Mouse (Mus musculus): Measurements from ENCODE around the gene Gpx3.

Gene Gpx3

GRCm38 (mm10) chr11:54924145-54924544 lies 21.9 kb downstream of the Gpx3 start:
- H3K9me3 ChIP-seq (ENCODE audit: low read length): no peaks in the 10 kb centered on the region
- TF ChIP-seq CTCF (conservative IDR thresholded peaks at IDR 0.05; ENCODE audit: low read length) (no peak), NANOG (IDR thresholded peaks at IDR 0.05; ENCODE audit: borderline replicate concordance, low read length) (no peak), POU5F1 (IDR thresholded peaks at IDR 0.05; ENCODE audit: borderline replicate concordance, low read length) (no peak)
- H3K4me1 ChIP-seq (replicated peaks; ENCODE audit: low read depth, low read length): peaks cover 35% of the 10 kb centered on the region
- peaks cover 99% of the 10 kb centered on the region for H3K36me3 ChIP-seq (ENCODE audit: insufficient read depth, low read length)
- no peak overlapping the region for H3K4me3 ChIP-seq (replicated peaks; ENCODE audit: low read length)
- H3K27me3 ChIP-seq (ENCODE audit: insufficient read depth, low read length): no peaks in the 10 kb centered on the region

GRCm38 (mm10) chr11:54927346-54928140 lies 25.3 kb downstream of the Gpx3 start:
- Histone ChIP-seq H3K9me3 (ENCODE audit: low read length) (no peaks in the 10 kb centered on the region), H3K4me1 (replicated peaks; ENCODE audit: low read depth, low read length) (peaks cover 42% of the 10 kb centered on the region), H3K36me3 (ENCODE audit: insufficient read depth, low read length) (peaks cover 99% of the 10 kb centered on the region), H3K4me3 (replicated peaks; ENCODE audit: low read length) (no peak overlapping the region), H3K27me3 (ENCODE audit: insufficient read depth, low read length) (no peaks in the 10 kb centered on the region)
- TF ChIP-seq CTCF (conservative IDR thresholded peaks at IDR 0.05; ENCODE audit: low read length) (peak; percentile 71), NANOG (IDR thresholded peaks at IDR 0.05; ENCODE audit: borderline replicate concordance, low read length) (no peak)

DNA sequence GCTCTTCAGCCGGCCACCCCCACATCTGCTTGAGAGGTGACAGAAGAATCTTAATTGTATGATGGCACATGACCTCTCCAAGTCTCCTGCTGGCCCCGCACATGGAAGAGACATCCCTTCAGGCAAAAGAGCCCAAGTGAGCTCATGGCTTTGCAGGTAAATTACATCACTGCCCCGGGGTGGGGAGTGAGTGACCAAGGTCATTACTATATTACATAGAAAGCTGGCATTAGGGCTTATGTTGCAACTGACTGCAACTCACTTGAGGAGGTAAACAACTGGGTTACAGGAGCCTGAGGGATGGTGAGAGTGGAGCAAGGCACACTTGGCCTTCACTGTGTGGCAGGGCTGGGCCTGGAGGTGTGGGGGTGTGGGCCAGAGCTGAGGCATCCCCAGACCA lies 26.0 kb downstream of the Gpx3 start:
- Histone ChIP-seq H3K27me3 (ENCODE audit: insufficient read depth, low read length) (no peaks in the 10 kb centered on the region), H3K4me3 (replicated peaks; ENCODE audit: low read length) (no peak overlapping the region), H3K36me3 (ENCODE audit: insufficient read depth, low read length) (peaks cover 99% of the 10 kb centered on the region), H3K9me3 (ENCODE audit: low read length) (no peaks in the 10 kb centered on the region), H3K4me1 (replicated peaks; ENCODE audit: low read depth, low read length) (peaks cover 40% of the 10 kb centered on the region)
- TF ChIP-seq CTCF (conservative IDR thresholded peaks at IDR 0.05; ENCODE audit: low read length) (no peak), POU5F1 (IDR thresholded peaks at IDR 0.05; ENCODE audit: borderline replicate concordance, low read length) (no peak), NANOG (IDR thresholded peaks at IDR 0.05; ENCODE audit: borderline replicate concordance, low read length) (no peak)

- peaks cover 99% of the 10 kb centered on the region for H3K36me3 ChIP-seq (ENCODE audit: insufficient read depth, low read length)
- H3K9me3 ChIP-seq (ENCODE audit: low read length): no peaks in the 10 kb centered on the region
- no peaks in the 10 kb centered on the region for H3K27me3 ChIP-seq (ENCODE audit: insufficient read depth, low read length)
- TF ChIP-seq CTCF (conservative IDR thresholded peaks at IDR 0.05; ENCODE audit: low read length) (no peak), POU5F1 (IDR thresholded peaks at IDR 0.05; ENCODE audit: borderline replicate concordance, low read length) (no peak), NANOG (IDR thresholded peaks at IDR 0.05; ENCODE audit: borderline replicate concordance, low read length) (no peak)
- peaks cover 46% of the 10 kb centered on the region for H3K4me1 ChIP-seq (replicated peaks; ENCODE audit: low read depth, low read length)
- H3K4me3 ChIP-seq (replicated peaks; ENCODE audit: low read length): no peak overlapping the region
Observed at GRCm38 (mm10) chr11:54928886-54929285, 26.6 kb downstream of the Gpx3 start.

DNA sequence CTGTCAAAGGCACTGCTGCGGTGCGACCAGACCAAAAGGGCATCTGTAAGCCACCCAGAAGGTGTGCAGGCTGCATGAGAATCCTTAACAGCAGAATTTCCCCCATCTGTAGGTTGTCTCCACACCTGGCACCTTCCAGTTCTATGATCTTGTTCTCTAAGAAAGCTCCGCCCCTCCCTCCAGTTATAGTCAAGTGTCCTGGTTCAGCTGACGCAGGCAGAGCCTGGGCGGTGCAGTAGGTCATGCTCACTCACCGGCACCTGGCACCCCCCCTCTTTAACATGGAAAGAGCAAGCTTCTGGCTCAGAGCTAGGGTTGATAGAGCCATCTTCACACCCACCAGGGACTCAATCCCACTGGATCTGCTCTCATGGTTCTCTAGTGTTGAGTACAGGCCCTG lies 27.0 kb downstream of the Gpx3 start:
- Histone ChIP-seq H3K4me3 (replicated peaks; ENCODE audit: low read length) (no peak overlapping the region), H3K9me3 (ENCODE audit: low read length) (no peaks in the 10 kb centered on the region), H3K27me3 (ENCODE audit: insufficient read depth, low read length) (no peaks in the 10 kb centered on the region), H3K4me1 (replicated peaks; ENCODE audit: low read depth, low read length) (peaks cover 50% of the 10 kb centered on the region), H3K36me3 (ENCODE audit: insufficient read depth, low read length) (peaks cover 99% of the 10 kb centered on the region)
- no peak for TF ChIP-seq POU5F1 (IDR thresholded peaks at IDR 0.05; ENCODE audit: borderline replicate concordance, low read length)
- TF ChIP-seq NANOG (IDR thresholded peaks at IDR 0.05; ENCODE audit: borderline replicate concordance, low read length): no peak
- no peak for TF ChIP-seq CTCF (conservative IDR thresholded peaks at IDR 0.05; ENCODE audit: low read length)

GRCm38 (mm10) chr11:54929744-54930143 lies 27.5 kb downstream of the Gpx3 start:
- H3K9me3 ChIP-seq (ENCODE audit: low read length): no peaks in the 10 kb centered on the region

DNA sequence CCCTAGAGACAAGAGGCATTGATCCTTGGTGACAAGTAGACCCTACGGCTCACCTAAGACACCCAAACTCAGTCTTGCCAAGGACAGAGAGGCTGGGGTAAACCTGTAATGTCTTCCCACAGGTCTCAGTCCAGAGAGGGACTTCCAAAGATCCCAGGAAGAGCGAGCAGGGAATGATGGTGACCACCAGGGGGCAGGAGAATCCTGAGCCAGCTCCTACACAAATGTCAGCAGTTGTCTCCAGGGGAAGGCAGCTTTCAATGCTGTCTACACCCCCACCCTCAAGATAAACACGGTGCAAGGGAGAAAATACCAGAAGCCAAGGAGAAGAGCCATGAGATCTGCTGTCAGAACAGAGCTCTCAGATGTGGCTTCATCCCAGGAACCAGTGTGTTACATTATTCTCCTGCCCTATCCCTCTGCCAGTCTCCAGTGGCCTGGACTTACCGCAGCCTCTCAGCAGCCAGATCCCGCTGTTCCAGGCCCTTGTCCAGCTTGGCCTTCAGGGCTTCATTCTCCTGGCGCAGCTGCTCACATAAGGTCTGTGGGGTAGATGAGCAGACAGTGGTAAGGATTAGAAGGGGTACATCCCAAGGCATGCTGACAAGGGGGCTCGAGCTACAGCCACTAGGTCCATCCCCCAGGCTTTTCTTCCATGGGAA lies 28.2 kb downstream of the Gpx3 start:
- H3K9me3 ChIP-seq (ENCODE audit: low read length): no peaks in the 10 kb centered on the region
- no peak overlapping the region for H3K4me3 ChIP-seq (replicated peaks; ENCODE audit: low read length)
- no peaks in the 10 kb centered on the region for H3K27me3 ChIP-seq (ENCODE audit: insufficient read depth, low read length)
- H3K4me1 ChIP-seq (replicated peaks; ENCODE audit: low read depth, low read length): peaks cover 61% of the 10 kb centered on the region
- peaks cover 99% of the 10 kb centered on the region for H3K36me3 ChIP-seq (ENCODE audit: insufficient read depth, low read length)
- TF ChIP-seq POU5F1 (IDR thresholded peaks at IDR 0.05; ENCODE audit: borderline replicate concordance, low read length) (no peak), CTCF (conservative IDR thresholded peaks at IDR 0.05; ENCODE audit: low read length) (peak; percentile 72)

More at GRCm38 (mm10) chr11:54929744-54930143, 27.5 kb downstream of the Gpx3 start:
- TF ChIP-seq POU5F1 (IDR thresholded peaks at IDR 0.05; ENCODE audit: borderline replicate concordance, low read length) (no peak), NANOG (IDR thresholded peaks at IDR 0.05; ENCODE audit: borderline replicate concordance, low read length) (no peak), CTCF (conservative IDR thresholded peaks at IDR 0.05; ENCODE audit: low read length) (no peak)
- peaks cover 54% of the 10 kb centered on the region for H3K4me1 ChIP-seq (replicated peaks; ENCODE audit: low read depth, low read length)
- H3K4me3 ChIP-seq (replicated peaks; ENCODE audit: low read length): no peak overlapping the region
- H3K36me3 ChIP-seq (ENCODE audit: insufficient read depth, low read length): peaks cover 99% of the 10 kb centered on the region
- no peaks in the 10 kb centered on the region for H3K27me3 ChIP-seq (ENCODE audit: insufficient read depth, low read length)

GRCm38 (mm10) chr11:54931405-54932093 lies 29.3 kb downstream of the Gpx3 start:
- Histone ChIP-seq H3K4me3 (replicated peaks; ENCODE audit: low read length) (no peak overlapping the region), H3K36me3 (ENCODE audit: insufficient read depth, low read length) (peaks cover 99% of the 10 kb centered on the region), H3K27me3 (ENCODE audit: insufficient read depth, low read length) (no peaks in the 10 kb centered on the region), H3K9me3 (ENCODE audit: low read length) (no peaks in the 10 kb centered on the region), H3K4me1 (replicated peaks; ENCODE audit: low read depth, low read length) (peaks cover 66% of the 10 kb centered on the region)
- TF ChIP-seq POU5F1 (IDR thresholded peaks at IDR 0.05; ENCODE audit: borderline replicate concordance, low read length) (no peak), NANOG (IDR thresholded peaks at IDR 0.05; ENCODE audit: borderline replicate concordance, low read length) (no peak), CTCF (conservative IDR thresholded peaks at IDR 0.05; ENCODE audit: low read length) (peak; percentile 54)

Data from E14TG2a.4 (cell line).